Mouse (Mus musculus) liver, embryonic 12.5 days (tissue): ENCODE data around the gene Nfix. TPM values are rescaled to one million over a fixed set of nuclear protein-coding genes. Genes with fewer than 3 reads are reported as not detected.

Experiments
- ATAC-seq: fragments of 200-750 bp; cut with Nextera tagmentation; 2 replicates; pipeline ENCODE4 v1.8.0; 2017; ENCODE audit warnings: moderate number of reproducible peaks, mild to moderate bottlenecking, moderate library complexity
- H3K27ac ChIP-seq: fragments of 300-500 bp; sonication (generic); 2 replicates; pipeline ENCODE4 v1.5.1; 2016; ENCODE audit warnings: mild to moderate bottlenecking
- H3K27me3 ChIP-seq: fragments of 300-500 bp; sonication (generic); replicated peaks from 2 replicates; pipeline ENCODE4 v1.6.1; 2016; ENCODE audit warnings: mild to moderate bottlenecking, moderate library complexity
- H3K36me3 ChIP-seq: fragments of 300-500 bp; sonication (generic); 2 replicates; pipeline ENCODE4 v1.6.1; 2016; ENCODE audit warnings: mild to moderate bottlenecking, moderate library complexity
- H3K4me1 ChIP-seq: fragments of 300-500 bp; sonication (generic); 2 replicates; pipeline ENCODE4 v1.6.1; 2016
- H3K4me2 ChIP-seq: fragments of 300-500 bp; sonication (generic); 2 replicates; pipeline ENCODE4 v1.6.1; 2016; ENCODE audit warnings: mild to moderate bottlenecking, moderate library complexity
- H3K4me3 ChIP-seq: fragments of 300-500 bp; sonication (generic); 2 replicates; pipeline ENCODE4 v1.5.1; 2016; ENCODE audit warnings: mild to moderate bottlenecking, moderate library complexity
- H3K9ac ChIP-seq: fragments of 300-500 bp; sonication (generic); 2 replicates; pipeline ENCODE4 v1.6.1; 2016; ENCODE audit warnings: mild to moderate bottlenecking, moderate library complexity
- H3K9me3 ChIP-seq: fragments of 300-500 bp; sonication (generic); replicated peaks from 2 replicates; pipeline ENCODE4 v1.6.1; 2016; ENCODE audit warnings: mild to moderate bottlenecking, moderate library complexity
- WGBS: fragments of 180-500 bp; shearing (Covaris S2); methylation state at CpG from one replicate; pipeline ENCODE4 v1.1.7; 2016; ENCODE audit not compliant: insufficient replicate concordance; 5-methylcytosine and 5-hydroxymethylcytosine counted together
- polyA plus RNA-seq: library from polyadenylated mRNA; unstranded; fragments of >200 nt; fragmentation: Nextera tagmentation; extraction: Ambion mirVana; gene quantifications from 2 replicates; pipeline ENCODE4 v1.2.1, GENCODE M21; 2016

Nfix gene
- polyA plus RNA-seq, 1 experiment from 2014 or later = 2.8 TPM

- H3K36me3 ChIP-seq = 0 out of 2 replicates have a peak, but pooled peaks cover 5% of the 10 kb centered on the region
- no peaks in the 10 kb centered on the region for H3K27me3 ChIP-seq
- peak overlapping the region; percentile 51 for H3K4me2 ChIP-seq
- H3K27ac ChIP-seq = peak overlapping the region; percentile 81
- peak; percentile 53 for ATAC-seq
- 27% methylated on average over 4 of the region's 4 CpGs for WGBS
- 0 out of 2 replicates have a peak overlapping the region, but pooled peaks have one; percentile 7 for H3K4me3 ChIP-seq
- no peaks in the 10 kb centered on the region for H3K9me3 ChIP-seq
- peak overlapping the region; percentile 46 for H3K9ac ChIP-seq
- peaks cover 59% of the 10 kb centered on the region for H3K4me1 ChIP-seq
Observed at GRCm38 (mm10) chr8:84825636-84826035, 25.5 kb upstream of the Nfix start.

DNA sequence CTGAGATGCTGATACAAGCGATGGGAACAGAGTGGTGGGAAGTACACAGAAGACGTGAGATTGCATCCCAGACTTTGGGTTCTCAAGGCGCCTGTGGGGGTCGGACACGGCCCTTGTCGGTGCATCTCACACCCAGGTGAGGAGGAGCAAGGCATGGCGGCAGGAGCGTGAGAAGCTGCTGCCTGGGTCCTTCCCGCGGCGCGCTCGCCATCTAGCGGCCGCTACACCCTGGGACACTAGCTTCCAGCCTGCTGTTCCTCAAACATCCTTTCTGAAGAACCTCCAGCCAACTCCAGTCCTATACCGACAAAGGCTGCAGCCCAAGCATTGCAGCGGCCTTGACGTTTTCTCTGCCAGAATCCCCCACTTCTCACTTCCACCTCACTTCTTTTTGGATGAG, 23.5 kb upstream of the Nfix start:
- WGBS = 4% methylated on average over 18 of the region's 18 CpGs
- Histone ChIP-seq H3K27me3 (no peaks in the 10 kb centered on the region), H3K4me1 (peaks cover 53% of the 10 kb centered on the region), H3K4me2 (peak overlapping the region; percentile 51), H3K36me3 (no peaks in the 10 kb centered on the region), H3K9me3 (no peaks in the 10 kb centered on the region), H3K4me3 (no peak overlapping the region), H3K27ac (no peak overlapping the region), H3K9ac (0 out of 2 replicates have a peak overlapping the region, but pooled peaks have one; percentile 3)
- peak; percentile 65 for ATAC-seq

GRCm38 (mm10) chr8:84822723-84823122, 22.6 kb upstream of the Nfix start, which contains the start of gene Dand5:
Gene Dand5, minus strand, starts transcription at chr8:84822823.
- H3K4me3 ChIP-seq = no peak within 1 kb of the TSS
- H3K4me2 ChIP-seq = peak within 1 kb of the TSS; percentile 51
- H3K36me3 ChIP-seq = no peaks in the 10 kb centered on the region
- H3K27me3 ChIP-seq = no peaks in the 10 kb centered on the region
- ATAC-seq = no peak
- no peak within 1 kb of the TSS for H3K9ac ChIP-seq
- H3K9me3 ChIP-seq = no peaks in the 10 kb centered on the region
- peaks cover 53% of the 10 kb centered on the region for H3K4me1 ChIP-seq
- H3K27ac ChIP-seq = no peak within 1 kb of the TSS
- WGBS = 57% methylated on average over 3 of the region's 3 CpGs

DNA sequence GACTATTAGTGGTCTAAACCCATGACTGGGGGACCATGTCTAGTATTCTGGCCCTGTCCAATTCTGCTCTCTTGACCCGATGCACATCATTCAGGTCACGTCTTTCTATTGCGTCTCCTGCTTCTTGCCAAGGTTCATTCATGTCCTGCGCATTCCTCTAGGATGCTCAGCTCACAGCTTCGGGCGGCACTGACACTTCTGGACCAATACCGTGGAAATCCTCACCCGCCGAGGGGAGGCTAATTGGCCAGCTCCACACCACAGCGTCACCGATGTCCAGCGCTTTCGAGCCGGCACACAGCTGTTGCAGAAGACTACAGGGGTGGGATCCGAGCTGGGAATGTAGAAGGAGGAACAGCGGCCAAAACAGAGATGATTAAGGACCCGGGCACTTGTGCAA, 16.0 kb upstream of the Nfix start:
- Histone ChIP-seq H3K9me3 (no peaks in the 10 kb centered on the region), H3K27me3 (peaks cover 34% of the 10 kb centered on the region), H3K27ac (no peak overlapping the region), H3K36me3 (no peaks in the 10 kb centered on the region), H3K4me1 (peaks cover 30% of the 10 kb centered on the region), H3K4me3 (no peak overlapping the region), H3K4me2 (no peak overlapping the region), H3K9ac (no peak overlapping the region)
- WGBS = 71% methylated on average over 17 of the region's 17 CpGs
- ATAC-seq = no peak

- H3K4me2 ChIP-seq = peak overlapping the region; percentile 5; the same call in 1 of the 2 replicates
Observed at GRCm38 (mm10) chr8:84815547-84815946, 15.4 kb upstream of the Nfix start.

GRCm38 (mm10) chr8:84814555-84815441, 14.7 kb upstream of the Nfix start:
- Histone ChIP-seq H3K9ac (no peak overlapping the region), H3K27me3 (peaks cover 40% of the 10 kb centered on the region)
- peak; percentile 4; the same call in 1 of the 2 replicates for ATAC-seq

More at GRCm38 (mm10) chr8:84815547-84815946, 15.4 kb upstream of the Nfix start:
- Histone ChIP-seq H3K27me3 (peaks cover 39% of the 10 kb centered on the region), H3K4me1 (peaks cover 36% of the 10 kb centered on the region), H3K36me3 (no peaks in the 10 kb centered on the region), H3K9me3 (no peaks in the 10 kb centered on the region), H3K9ac (no peak overlapping the region), H3K4me3 (no peak overlapping the region), H3K27ac (no peak overlapping the region)
- WGBS = 13% methylated on average over 9 of the region's 9 CpGs
- ATAC-seq = peak; percentile 80

GRCm38 (mm10) chr8:84814240-84814554, 14.1 kb upstream of the Nfix start:
- H3K27me3 ChIP-seq = peaks cover 46% of the 10 kb centered on the region
- no peaks in the 10 kb centered on the region for H3K9me3 ChIP-seq
- ATAC-seq = no peak
- no peak overlapping the region; the same call in 1 of the 2 replicates for H3K9ac ChIP-seq
- H3K27ac ChIP-seq = no peak overlapping the region
- WGBS = 78% methylated on average over 11 of the region's 11 CpGs
- H3K4me2 ChIP-seq = no peak overlapping the region
- no peaks in the 10 kb centered on the region for H3K36me3 ChIP-seq
- no peak overlapping the region for H3K4me3 ChIP-seq
- peaks cover 46% of the 10 kb centered on the region for H3K4me1 ChIP-seq

More at GRCm38 (mm10) chr8:84814555-84815441, 14.7 kb upstream of the Nfix start:
- WGBS = 47% methylated on average over 19 of the region's 19 CpGs
- no peak overlapping the region for H3K4me3 ChIP-seq
- peak overlapping the region; percentile 5; the same call in 1 of the 2 replicates for H3K4me2 ChIP-seq
- no peaks in the 10 kb centered on the region for H3K36me3 ChIP-seq
- H3K4me1 ChIP-seq = peaks cover 43% of the 10 kb centered on the region
- H3K9me3 ChIP-seq = no peaks in the 10 kb centered on the region
- H3K27ac ChIP-seq = no peak overlapping the region

DNA sequence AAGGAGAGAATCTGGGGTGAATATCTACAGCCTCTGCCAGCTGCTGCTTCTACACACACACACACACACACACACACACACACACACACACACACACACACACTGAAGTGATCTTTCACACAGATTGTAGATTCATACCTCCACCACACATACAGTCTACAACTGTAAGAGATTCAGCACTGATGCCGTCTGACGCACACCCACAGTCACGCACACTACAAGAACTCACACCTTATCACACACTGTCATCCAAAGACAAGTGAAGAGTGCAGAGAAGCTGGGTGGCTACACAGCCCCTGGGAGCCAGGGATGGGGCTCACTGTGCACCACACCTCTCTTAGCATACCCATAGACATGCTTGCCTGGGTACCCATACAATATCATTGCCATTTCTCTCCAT, 13.7 kb upstream of the Nfix start:
- no peak for ATAC-seq
- Histone ChIP-seq H3K4me3 (no peak overlapping the region), H3K4me1 (peaks cover 46% of the 10 kb centered on the region), H3K36me3 (no peaks in the 10 kb centered on the region), H3K9ac (no peak overlapping the region; the same call in 1 of the 2 replicates), H3K9me3 (no peaks in the 10 kb centered on the region), H3K4me2 (no peak overlapping the region), H3K27ac (no peak overlapping the region), H3K27me3 (peaks cover 50% of the 10 kb centered on the region)
- 40% methylated on average over 3 of the region's 3 CpGs for WGBS

- 4% methylated on average over 5 of the region's 5 CpGs for WGBS
- Histone ChIP-seq H3K4me1 (peaks cover 52% of the 10 kb centered on the region), H3K9ac (no peak overlapping the region), H3K36me3 (no peaks in the 10 kb centered on the region), H3K4me3 (no peak overlapping the region), H3K27me3 (peaks cover 57% of the 10 kb centered on the region), H3K9me3 (no peaks in the 10 kb centered on the region), H3K27ac (no peak overlapping the region), H3K4me2 (no peak overlapping the region)
- no peak for ATAC-seq
Observed at GRCm38 (mm10) chr8:84813059-84813458, 12.9 kb upstream of the Nfix start.

GRCm38 (mm10) chr8:84811303-84811702, 11.2 kb upstream of the Nfix start:
- peak overlapping the region; percentile 44 for H3K4me3 ChIP-seq
- H3K4me1 ChIP-seq = peaks cover 52% of the 10 kb centered on the region
- H3K9me3 ChIP-seq = no peaks in the 10 kb centered on the region
- H3K36me3 ChIP-seq = no peaks in the 10 kb centered on the region
- H3K27ac ChIP-seq = no peak overlapping the region
- ATAC-seq = no peak
- H3K9ac ChIP-seq = peak overlapping the region; percentile 18; the same call in 1 of the 2 replicates
- H3K4me2 ChIP-seq = peak overlapping the region; percentile 70
- peaks cover 71% of the 10 kb centered on the region for H3K27me3 ChIP-seq
- 39% methylated on average over 10 of the region's 10 CpGs for WGBS

- peak overlapping the region; percentile 70 for H3K4me2 ChIP-seq
- no peaks in the 10 kb centered on the region for H3K36me3 ChIP-seq
- peaks cover 4% of the 10 kb centered on the region; the same call in 1 of the 2 replicates for H3K9me3 ChIP-seq
- H3K4me1 ChIP-seq = peaks cover 51% of the 10 kb centered on the region
- peak; percentile 41 for ATAC-seq
- no peak overlapping the region for H3K27ac ChIP-seq
- peak overlapping the region; percentile 18; the same call in 1 of the 2 replicates for H3K9ac ChIP-seq
- peak overlapping the region; percentile 44 for H3K4me3 ChIP-seq
- peaks cover 75% of the 10 kb centered on the region for H3K27me3 ChIP-seq
- 2% methylated on average over 32 of the region's 32 CpGs for WGBS
Observed at GRCm38 (mm10) chr8:84810896-84811295, 10.8 kb upstream of the Nfix start.

- Histone ChIP-seq H3K27me3 (peaks cover 80% of the 10 kb centered on the region), H3K4me1 (peaks cover 41% of the 10 kb centered on the region), H3K27ac (no peak overlapping the region), H3K9me3 (peaks cover 5% of the 10 kb centered on the region; the same call in 1 of the 2 replicates), H3K36me3 (no peaks in the 10 kb centered on the region), H3K4me3 (no peak overlapping the region), H3K9ac (no peak overlapping the region), H3K4me2 (no peak overlapping the region)
- 71% methylated on average over 5 of the region's 5 CpGs for WGBS
- no peak for ATAC-seq
Observed at GRCm38 (mm10) chr8:84809941-84810280, 9.8 kb upstream of the Nfix start.
